Mouse (Mus musculus) brain, embryonic 14.5 days (tissue): ENCODE data around the gene Grifin. TPM values are rescaled to one million over a fixed set of nuclear protein-coding genes. Genes with fewer than 3 reads are reported as not detected.
A peak's percentile ranks its signal among the peaks of the same experiment; 100 is the strongest.

Experiments used
- DNase-seq: peaks from one replicate; pipeline ENCODE4 v3.0.0-alpha.2; 2011; ENCODE audit warnings: low read depth
- CTCF ChIP-seq: fragments of 200-500 bp; IDR thresholded peaks from 2 replicates; pipeline ENCODE4 v1.5.1; 2012; ENCODE audit warnings: inconsistent platforms, mild to moderate bottlenecking, moderate library complexity, borderline replicate concordance; ENCODE audit not compliant: insufficient read depth, insufficient read length; ENCODE audit errors: extremely low read depth
- POLR2A ChIP-seq: fragments of 200-500 bp; IDR thresholded peaks from 2 replicates; pipeline ENCODE4 v1.6.1; 2012; ENCODE audit warnings: mild to moderate bottlenecking, inconsistent platforms, borderline replicate concordance; ENCODE audit not compliant: poor library complexity, insufficient read depth, insufficient read length, severe bottlenecking; ENCODE audit errors: extremely low read depth
- polyA plus RNA-seq: library from polyadenylated mRNA; depleted of rRNA; stranded (reverse); fragments of >200 nt; gene quantifications from 2 replicates; pipeline ENCODE4 v1.2.3, GENCODE M21; 2012

Gene Grifin
- polyA plus RNA-seq, 1 experiment, result 0.26 TPM

DNA sequence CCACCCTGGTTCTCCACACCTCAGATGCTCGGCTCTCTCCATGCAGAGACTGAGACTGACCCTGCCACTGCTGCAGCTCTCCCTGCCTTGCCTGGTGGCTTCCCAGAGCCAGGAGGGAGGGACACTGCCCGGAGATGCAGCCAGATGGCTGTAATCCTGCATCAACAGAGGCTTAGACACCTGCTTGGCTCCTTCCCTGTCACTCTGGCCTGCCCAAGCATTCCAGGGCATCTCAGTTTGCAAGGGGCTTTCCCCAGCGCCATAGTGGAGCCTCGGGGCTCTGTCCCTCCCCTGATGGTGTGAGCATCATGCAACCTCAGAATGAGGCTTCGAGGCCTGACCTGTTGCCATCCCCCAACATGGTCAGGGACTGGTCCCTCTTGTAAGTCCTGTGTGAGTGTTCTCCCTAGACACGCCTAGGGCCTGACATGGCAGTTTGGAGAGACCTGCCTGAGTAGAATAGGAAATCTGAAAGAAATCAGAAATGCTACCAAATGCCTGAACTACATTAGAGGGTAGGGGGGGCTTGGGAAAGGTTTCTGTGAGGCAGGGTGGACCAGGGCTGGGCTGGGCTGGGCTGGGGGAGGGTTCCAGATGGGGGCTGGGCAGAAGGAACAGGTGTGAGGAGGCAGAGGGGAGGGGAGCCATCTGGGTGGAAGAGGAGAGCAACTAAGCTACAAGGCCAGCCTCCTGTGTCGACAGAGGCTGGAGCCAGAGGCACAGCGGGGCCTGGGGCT lies 18.3 kb upstream of the Grifin start:
- peak; percentile 74 for DNase-seq
- TF ChIP-seq POLR2A (no peak), CTCF (no peak)

DNA sequence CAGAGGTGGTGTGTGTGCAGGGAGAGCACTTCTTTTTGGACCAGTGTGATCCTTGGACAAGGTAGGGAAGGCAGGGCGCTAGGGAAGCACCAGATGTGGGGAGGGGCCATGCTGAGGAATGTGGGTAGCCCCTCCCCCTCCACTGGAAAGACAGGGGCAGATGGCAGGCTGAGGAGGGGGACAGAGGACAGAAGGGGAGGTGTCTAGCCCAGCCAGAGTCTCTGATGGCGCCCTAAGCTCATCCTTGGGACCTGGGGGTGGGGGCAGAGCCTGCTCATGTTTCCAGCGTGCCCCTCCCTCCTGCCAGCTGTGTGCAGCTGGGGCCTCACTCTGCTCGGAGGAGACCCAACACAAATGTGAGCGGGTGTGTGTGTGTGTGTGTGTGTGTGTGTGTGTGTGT lies 16.7 kb upstream of the Grifin start:
- TF ChIP-seq CTCF (no peak), POLR2A (no peak)
- DNase-seq, result no peak

DNA sequence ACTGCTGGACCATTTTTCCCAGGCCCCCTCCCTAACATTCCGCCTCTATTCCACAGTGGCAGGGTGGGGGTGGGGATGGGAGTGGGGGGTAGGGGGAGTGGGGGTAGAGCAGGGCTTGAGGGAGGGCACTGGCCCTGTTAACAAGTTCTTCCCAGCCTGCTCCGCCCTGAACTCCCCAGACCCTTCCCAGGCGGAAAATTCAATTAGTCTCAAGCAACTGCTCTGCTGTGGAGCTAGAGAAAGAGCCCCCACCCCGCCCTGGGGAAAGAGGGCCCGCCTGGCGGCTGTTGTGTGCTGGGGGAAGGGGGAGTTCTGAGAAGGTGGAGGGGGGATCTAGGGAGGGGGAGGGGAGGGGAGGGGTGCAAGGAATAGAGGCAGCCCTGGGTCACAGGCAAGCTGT lies 14.9 kb upstream of the Grifin start:
- no peak for TF ChIP-seq CTCF
- DNase-seq, result peak; percentile 92

DNA sequence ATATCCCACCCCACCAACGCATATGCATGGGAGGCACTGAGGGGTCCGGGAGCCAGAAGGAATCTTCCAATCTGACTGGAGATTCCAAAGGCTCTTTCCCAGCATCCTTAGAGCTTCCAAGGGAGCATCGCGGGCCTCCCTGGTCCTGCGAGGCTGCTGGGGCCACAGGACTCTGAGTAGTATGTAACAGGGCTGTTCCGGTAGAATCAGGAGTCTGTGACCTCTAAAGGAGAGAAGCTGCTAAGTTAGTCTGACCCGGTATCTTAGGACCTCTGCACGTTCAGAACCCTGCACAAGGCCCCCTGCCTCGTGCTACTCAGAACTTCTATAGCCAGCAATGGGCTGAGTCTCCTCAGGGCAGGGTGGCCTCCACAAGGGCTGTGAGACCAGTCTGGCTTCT lies 14.3 kb upstream of the Grifin start:
- TF ChIP-seq POLR2A, result no peak
- no peak for TF ChIP-seq CTCF
- no peak for DNase-seq

DNA sequence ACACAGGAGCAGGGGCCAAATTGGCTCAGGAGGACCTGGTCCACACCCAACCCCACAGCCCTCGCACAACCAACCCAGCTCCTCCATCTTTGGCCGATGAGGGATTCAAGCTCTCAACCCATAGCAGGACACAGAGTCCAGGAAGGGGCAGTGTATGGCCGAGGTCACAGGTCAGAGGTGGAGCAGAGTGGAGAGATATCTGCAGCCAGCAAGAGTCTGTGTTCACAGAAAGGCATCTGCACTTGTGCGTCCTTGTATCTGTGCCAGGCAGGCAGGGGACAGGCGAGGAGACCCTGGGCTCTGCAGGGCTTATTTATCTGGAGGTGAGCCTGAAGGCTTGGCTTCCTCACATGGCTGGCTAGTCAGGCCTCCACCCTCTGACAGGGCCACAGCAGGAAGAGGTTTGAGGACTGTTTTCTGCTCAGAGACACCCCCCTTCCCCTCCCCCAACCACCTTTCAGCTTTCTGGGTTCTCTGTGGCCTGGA lies 10.6 kb upstream of the Grifin start:
- no peak for DNase-seq
- TF ChIP-seq CTCF, result no peak
- TF ChIP-seq POLR2A, result no peak

DNA sequence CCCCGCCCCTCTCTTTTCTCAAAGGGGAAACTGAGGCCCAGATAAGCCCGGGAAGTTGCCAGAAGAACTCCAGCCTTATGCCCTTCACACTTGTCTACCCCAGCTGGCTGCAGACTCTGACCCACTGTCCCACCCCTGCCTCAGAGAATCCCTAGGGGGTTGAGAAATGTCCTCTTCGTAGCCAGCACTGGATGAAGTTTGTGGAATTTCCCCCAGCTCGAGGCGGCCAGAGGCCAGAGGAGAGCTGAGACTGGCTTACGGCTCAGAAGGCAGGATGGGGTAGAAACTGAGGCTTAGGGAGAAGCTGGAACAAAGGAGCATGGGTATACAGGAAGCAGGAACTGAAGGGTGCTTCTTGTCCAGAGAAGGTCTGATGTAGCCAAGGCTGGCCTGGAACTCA lies 7.7 kb upstream of the Grifin start:
- TF ChIP-seq CTCF (no peak), POLR2A (no peak)
- DNase-seq, result no peak

DNA sequence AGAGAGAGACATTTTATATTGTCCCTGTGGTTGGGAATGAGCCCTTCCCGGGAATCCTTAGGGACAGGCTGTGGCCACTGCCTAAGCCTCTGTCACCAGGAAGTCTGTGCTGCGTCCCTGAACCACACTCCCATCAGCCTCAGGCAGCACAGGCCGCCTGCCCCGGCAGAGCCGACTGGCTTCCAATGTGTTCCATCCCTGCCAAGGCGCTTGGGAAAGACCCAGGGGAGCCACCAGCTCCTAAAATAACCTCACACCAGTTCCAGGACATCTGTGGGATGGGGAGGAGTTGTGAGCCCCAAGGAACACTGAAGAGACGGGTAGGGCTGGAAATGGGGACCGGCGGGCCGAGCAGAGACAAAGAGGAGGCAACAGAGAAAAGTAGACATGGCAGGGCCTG lies 6.8 kb upstream of the Grifin start:
- TF ChIP-seq POLR2A, result no peak
- TF ChIP-seq CTCF, result no peak
- peak; percentile 34 for DNase-seq

DNA sequence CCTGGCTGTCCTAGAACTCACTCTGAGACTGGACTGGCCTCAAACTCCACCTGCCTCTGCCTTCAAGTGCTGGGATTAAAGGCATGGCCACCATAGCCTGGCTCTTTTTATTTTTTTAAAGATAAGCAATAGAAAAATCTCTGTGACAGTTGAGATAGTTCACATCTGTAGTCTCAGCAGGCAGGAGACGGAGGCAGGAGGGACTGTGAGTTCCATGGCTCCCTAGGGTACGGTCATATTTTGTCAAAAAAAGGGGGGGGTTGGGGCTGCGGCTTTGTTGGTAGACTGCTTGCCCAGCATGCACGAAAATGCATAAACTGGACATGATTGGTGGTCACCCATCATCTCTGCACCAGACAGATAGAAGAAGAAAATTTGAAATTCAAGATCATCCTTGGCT lies 6.3 kb upstream of the Grifin start:
- no peak for TF ChIP-seq CTCF
- no peak for TF ChIP-seq POLR2A

DNA sequence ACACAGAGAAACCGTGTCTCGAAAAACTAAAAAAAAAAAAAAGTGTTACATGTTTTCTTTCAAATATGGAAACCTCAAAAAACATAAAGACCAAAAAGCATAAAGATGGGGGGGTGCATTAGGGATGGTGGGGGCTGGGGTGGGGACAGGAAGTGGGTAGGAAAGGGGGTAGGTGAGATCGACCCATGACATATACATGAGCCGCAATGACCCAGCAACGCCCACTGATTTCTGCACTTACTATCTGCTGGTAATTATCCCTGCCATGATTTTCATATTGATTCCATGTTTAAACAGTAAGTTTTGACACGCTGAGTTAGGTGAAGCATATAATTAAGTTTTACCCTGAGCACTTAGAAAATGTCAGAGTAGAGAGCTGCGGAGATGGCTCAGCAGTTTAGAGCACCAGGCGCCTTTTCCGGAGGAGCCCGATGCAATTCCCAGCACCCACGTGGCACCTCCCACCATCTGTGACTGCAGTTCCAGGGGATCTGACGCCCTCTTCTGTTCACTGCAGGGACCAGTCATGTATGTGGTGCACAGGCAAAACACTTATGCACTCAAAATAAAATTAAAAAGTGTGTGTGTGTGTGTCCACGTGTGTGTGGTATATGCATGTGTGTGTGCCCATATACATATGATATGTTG lies 5.5 kb upstream of the Grifin start:
- TF ChIP-seq POLR2A (no peak), CTCF (no peak)
- DNase-seq, result no peak

More for the DNA sequence above, 6.3 kb upstream of the Grifin start:
- DNase-seq, result no peak

DNA sequence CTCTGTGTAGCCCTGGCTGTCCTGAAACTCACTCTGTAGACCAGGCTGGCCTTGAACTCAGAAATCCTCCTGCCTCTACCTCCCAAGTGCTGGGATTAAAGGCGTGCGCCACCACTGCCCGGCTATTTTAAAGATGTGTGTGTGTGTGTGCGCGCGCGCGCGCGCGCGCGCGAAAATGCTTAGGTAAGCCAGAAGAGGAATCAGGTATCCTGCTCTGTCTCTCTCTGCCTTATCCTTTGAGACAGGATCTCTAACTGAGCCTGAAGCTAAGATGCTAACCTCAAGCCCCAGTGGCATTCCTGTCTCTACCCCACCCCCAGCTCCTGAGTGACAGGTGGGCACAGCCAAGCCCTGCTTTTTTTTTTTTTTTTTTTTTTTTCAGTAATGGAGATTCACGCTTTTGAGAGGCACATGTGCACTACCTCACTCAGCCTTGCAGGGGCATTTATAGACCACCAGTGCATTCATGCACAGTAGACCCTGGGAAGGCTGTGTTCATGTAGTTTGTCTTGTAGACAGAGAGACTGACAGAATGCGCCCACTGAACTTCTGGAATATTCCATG lies 4.2 kb upstream of the Grifin start:
- DNase-seq, result peak; percentile 51
- TF ChIP-seq CTCF, result no peak
- TF ChIP-seq POLR2A, result no peak

DNA sequence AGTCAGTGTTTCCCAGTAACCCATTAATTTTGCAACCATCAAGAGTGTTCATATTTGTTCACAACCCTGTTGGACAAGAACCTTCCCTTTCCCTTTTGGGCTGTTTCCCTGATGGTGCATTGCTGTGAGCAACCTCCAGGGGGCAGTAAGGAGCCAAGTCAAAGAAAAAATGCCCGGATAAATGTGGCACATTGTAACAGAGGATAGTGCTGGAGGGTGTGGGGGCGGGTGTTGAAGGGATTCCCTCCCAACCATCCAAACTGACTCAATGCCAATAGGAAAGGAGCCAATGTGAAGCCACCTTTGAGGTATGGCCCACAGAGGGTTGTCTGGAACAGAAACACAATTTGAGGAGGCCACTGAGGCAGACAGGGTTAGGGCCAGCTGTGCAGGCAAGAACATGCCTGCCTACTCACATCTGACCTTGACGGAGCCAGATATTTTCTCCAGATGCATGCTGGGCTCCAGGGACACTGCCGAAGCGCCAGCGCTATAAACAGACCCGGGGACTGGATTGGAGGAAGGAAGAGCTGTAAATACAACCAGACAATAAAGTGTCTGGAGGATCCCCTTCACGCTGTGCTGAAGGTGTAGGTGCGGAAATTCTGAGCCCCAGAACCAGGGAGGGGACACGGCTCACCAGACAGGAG lies 3.6 kb upstream of the Grifin start:
- peak; percentile 64 for DNase-seq
- TF ChIP-seq POLR2A (no peak), CTCF (peak; percentile 89)
